Mouse (Mus musculus) kidney, adult 10 weeks (tissue): Measurements from ENCODE around the gene Ino80d. TPM values are rescaled to one million over a fixed set of nuclear protein-coding genes. Genes with fewer than 3 reads are reported as not detected.

Source experiments
- polyA plus RNA-seq: library from polyadenylated mRNA; stranded (reverse); fragments of 350-450 nt; fragmentation: Illumina TruSeq; extraction: RNeasy Lipid Tissue Mini Kit (QIAGEN cat#74804); gene quantifications from one replicate; pipeline ENCODE4 v1.2.3, GENCODE M21; 2014; ENCODE audit warnings: low read depth, low replicate concordance

Ino80d gene
- polyA plus RNA-seq = 13.6 TPM

DNA sequence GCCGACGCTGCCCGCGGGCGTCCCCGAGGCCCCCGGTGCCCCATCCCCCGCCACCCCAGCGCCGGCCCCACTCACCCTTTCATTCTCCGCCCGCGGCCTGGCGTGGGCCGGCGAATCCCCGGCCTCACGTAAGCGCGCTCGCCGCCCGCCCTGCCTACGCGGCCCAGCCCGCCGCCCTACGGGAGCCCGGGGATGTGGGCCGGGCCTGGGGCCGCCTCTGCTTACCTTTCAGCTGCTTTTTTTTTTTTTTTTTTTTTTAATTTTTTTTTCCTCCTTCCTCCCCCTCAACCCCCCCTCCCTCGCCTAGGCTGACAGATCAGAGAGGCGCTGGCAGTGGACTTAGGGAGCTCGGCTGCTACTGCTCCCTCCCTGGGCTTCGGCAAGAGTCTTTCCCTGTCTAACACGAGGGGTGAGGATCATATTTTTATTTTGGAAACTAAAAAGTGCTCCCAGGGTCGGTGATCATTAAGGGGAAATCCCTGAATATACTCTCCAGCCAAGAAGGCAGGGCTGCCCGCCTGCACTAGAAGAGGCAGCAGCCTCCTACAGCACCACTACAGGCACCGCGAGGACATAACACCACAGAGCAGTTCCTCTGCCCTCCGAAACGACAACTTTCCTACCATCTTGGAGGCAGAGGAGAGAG, at the start of gene Ino80d:
Ino80d (minus strand) TSS at position 532 of the 646 bp plus-strand sequence.

Other genes starting within 250 kb of the Ino80d start
- 583 TPM for gene Eef1b2, start 62.2 kb upstream of the Ino80d start, polyA plus RNA-seq
- gene Ndufs1, start 62.2 kb upstream of the Ino80d start, polyA plus RNA-seq = 496 TPM
- gene Gpr1, start 99.9 kb upstream of the Ino80d start, polyA plus RNA-seq = not detected
- gene Zdbf2, start 158.6 kb upstream of the Ino80d start, polyA plus RNA-seq = 0.16 TPM